Mouse (Mus musculus) cerebellum, adult 2 months (tissue): Measurements from ENCODE around the gene 1700029J07Rik. TPM values are rescaled to one million over a fixed set of nuclear protein-coding genes. Genes with fewer than 3 reads are reported as not detected.

Source experiments
- DNase-seq, 2 experiments: peaks; one replicate each; pipeline ENCODE4 v3.0.0; 2021
- H3K27ac ChIP-seq: fragments of 200-500 bp; 2 replicates; pipeline ENCODE4 v1.5.1; 2012; ENCODE audit warnings: low read length, control low read depth, inconsistent platforms; ENCODE audit not compliant: insufficient read depth
- H3K27me3 ChIP-seq: fragments of 200-500 bp; 2 replicates; pipeline ENCODE4 v1.6.1; 2012; ENCODE audit warnings: inconsistent platforms, mild to moderate bottlenecking, low read length, moderate library complexity; ENCODE audit not compliant: control insufficient read depth, insufficient read depth
- H3K4me1 ChIP-seq: fragments of 200-500 bp; 2 replicates; pipeline ENCODE4 v1.6.1; 2011; ENCODE audit warnings: low read length; ENCODE audit not compliant: control insufficient read depth, insufficient read depth
- H3K4me3 ChIP-seq: fragments of 200-500 bp; replicated peaks from 2 replicates; pipeline ENCODE3; 2011; ENCODE audit warnings: mild to moderate bottlenecking, low read depth, low read length, control low read depth; ENCODE audit not compliant: insufficient read depth
- CTCF ChIP-seq: fragments of 200-500 bp; IDR thresholded peaks from 2 replicates; pipeline ENCODE4 v1.5.1; 2011; ENCODE audit warnings: low read depth, mild to moderate bottlenecking, control low read depth, low read length, moderate library complexity, borderline replicate concordance; ENCODE audit not compliant: insufficient read depth
- POLR2A ChIP-seq: fragments of 200-500 bp; IDR thresholded peaks from 2 replicates; pipeline ENCODE4 v1.6.1; 2011; ENCODE audit warnings: low read length, control low read depth, borderline replicate concordance; ENCODE audit not compliant: insufficient read depth
- WGBS: fragments of 180-500 bp; shearing (Covaris S2); methylation state at CpG from one replicate; pipeline ENCODE4 v1.1.7; 2018; 5-methylcytosine and 5-hydroxymethylcytosine counted together
- polyA plus RNA-seq: library from polyadenylated mRNA; depleted of rRNA; stranded (reverse); fragments of >200 nt; gene quantifications from 2 replicates; pipeline ENCODE4 v1.2.3, GENCODE M21; 2012; rRNA removed

The 1700029J07Rik gene
- polyA plus RNA-seq: 5.1 and 6.9 TPM in 2 replicates

GRCm38 (mm10) chr8:45975126-45975836, at the start of gene 1700029J07Rik, which contains the start of gene Ufsp2:
TSS of gene 1700029J07Rik (minus strand) at chr8:45975252.
TSS of gene Ufsp2 (plus strand) at chr8:45975528.
- H3K4me3 ChIP-seq: peak within 1 kb of the TSS; percentile 88
- DNase-seq: peak; percentile 98 to 99
- TF ChIP-seq CTCF (peak; percentile 27; the same call in 1 of the 2 replicates), POLR2A (peak; percentile 94)
- peaks cover 3% of the 10 kb centered on the region; the same call in 1 of the 2 replicates for H3K4me1 ChIP-seq
- peak within 1 kb of the TSS; percentile 22 for H3K27ac ChIP-seq
- WGBS: under 1% methylated on average over 57 of the region's 57 CpGs
- H3K27me3 ChIP-seq: no peaks in the 10 kb centered on the region

GRCm38 (mm10) chr8:46024392-46024791, 49.3 kb upstream of the 1700029J07Rik start:
- 47% methylated on average over 4 of the region's 4 CpGs for WGBS

GRCm38 (mm10) chr8:46022758-46023157, 47.7 kb upstream of the 1700029J07Rik start:
- Histone ChIP-seq H3K4me1 (no peaks in the 10 kb centered on the region), H3K4me3 (no peak overlapping the region), H3K27ac (no peak overlapping the region), H3K27me3 (no peaks in the 10 kb centered on the region)
- TF ChIP-seq CTCF: no peak
- no peak for TF ChIP-seq POLR2A
- DNase-seq: no peak
- 85% methylated on average over 9 of the region's 9 CpGs for WGBS

More at GRCm38 (mm10) chr8:46024392-46024791, 49.3 kb upstream of the 1700029J07Rik start:
- no peak for DNase-seq
- H3K27me3 ChIP-seq: no peaks in the 10 kb centered on the region
- TF ChIP-seq POLR2A (no peak), CTCF (no peak)
- H3K4me1 ChIP-seq: no peaks in the 10 kb centered on the region
- no peak overlapping the region for H3K27ac ChIP-seq
- H3K4me3 ChIP-seq: no peak overlapping the region

GRCm38 (mm10) chr8:46022203-46022602, 47.2 kb upstream of the 1700029J07Rik start:
- no peak for TF ChIP-seq CTCF
- no peak for TF ChIP-seq POLR2A
- WGBS: 93% methylated on average over 9 of the region's 9 CpGs
- H3K27me3 ChIP-seq: no peaks in the 10 kb centered on the region
- H3K4me3 ChIP-seq: no peak overlapping the region
- no peak for DNase-seq
- no peak overlapping the region for H3K27ac ChIP-seq
- no peaks in the 10 kb centered on the region for H3K4me1 ChIP-seq

GRCm38 (mm10) chr8:46010746-46011680, 36.0 kb upstream of the 1700029J07Rik start:
- 15% methylated on average over 17 of the region's 17 CpGs for WGBS
- Histone ChIP-seq H3K4me3 (no peak overlapping the region), H3K4me1 (no peaks in the 10 kb centered on the region), H3K27ac (no peak overlapping the region), H3K27me3 (no peaks in the 10 kb centered on the region)
- peak; percentile 25 to 28 for DNase-seq
- TF ChIP-seq POLR2A (no peak), CTCF (peak; percentile 15; the same call in 1 of the 2 replicates)

- 66% methylated on average over 2 of the region's 2 CpGs for WGBS
- Histone ChIP-seq H3K27ac (no peak overlapping the region), H3K4me3 (no peak overlapping the region), H3K4me1 (no peaks in the 10 kb centered on the region), H3K27me3 (no peaks in the 10 kb centered on the region)
- DNase-seq: no peak
- TF ChIP-seq POLR2A: no peak
- TF ChIP-seq CTCF: no peak
These were observed 35.3 kb upstream of the 1700029J07Rik start for GRCm38 (mm10) chr8:46010306-46010705.

- Histone ChIP-seq H3K27ac (no peak overlapping the region), H3K27me3 (no peaks in the 10 kb centered on the region), H3K4me3 (no peak overlapping the region), H3K4me1 (no peaks in the 10 kb centered on the region)
- TF ChIP-seq CTCF: no peak
- TF ChIP-seq POLR2A: no peak
- WGBS: 71% methylated on average over 3 of the region's 3 CpGs
- no peak for DNase-seq
These were observed 32.1 kb upstream of the 1700029J07Rik start for GRCm38 (mm10) chr8:46007050-46007672.
